Mouse (Mus musculus): ENCODE results near the gene Paqr6.
"Not testable (repeated sequence)": the region's sequence is repeated elsewhere in the genome, so short reads cannot be mapped to it uniquely, and the experiment has no call there.

DNA sequence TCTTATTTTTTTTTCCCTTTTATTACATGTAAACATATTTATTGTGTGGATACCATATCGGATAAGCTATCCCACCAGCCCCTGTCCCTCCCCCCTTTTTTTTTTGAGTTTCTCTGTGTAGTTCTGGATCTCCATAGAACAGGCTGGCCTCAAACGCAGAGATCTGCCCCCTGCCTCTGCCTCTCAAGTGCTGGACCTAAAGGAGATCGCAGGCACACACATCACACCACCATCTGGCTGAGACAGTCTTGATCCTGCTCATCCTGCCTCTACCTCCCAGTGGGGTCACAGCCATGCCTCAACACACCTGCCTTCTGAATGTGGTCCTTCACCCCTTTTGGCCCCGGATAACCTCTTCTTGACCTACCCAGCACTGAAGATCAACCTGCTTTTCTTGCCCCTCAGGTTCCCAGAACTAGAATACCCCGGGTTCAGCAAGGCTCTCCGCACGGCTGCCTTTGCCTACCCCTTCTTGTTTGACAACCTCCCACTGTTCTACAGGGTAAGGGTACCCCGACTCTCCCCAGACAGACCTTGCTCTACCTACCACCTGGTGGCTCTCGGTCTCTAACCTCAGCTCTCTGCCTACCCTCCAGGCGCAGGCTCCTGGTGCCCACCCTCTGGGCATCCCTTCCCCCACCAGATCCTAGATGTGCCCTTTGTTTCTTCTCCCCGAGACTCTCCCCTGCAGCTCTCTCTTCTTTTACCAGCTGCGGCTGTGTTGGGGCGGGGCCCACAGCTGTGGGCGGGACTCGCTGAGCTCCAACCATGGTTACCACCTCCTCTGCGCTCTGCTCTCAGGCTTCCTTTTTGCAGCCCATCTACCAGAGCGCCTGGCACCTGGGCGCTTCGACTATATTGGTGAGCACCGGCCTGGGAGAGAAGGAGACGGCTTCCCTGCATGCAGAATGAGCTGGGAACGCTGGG lies 17.3 kb downstream of the Paqr6 start:
- not testable (repeated sequence) for TF ChIP-seq CTCF (conservative IDR thresholded peaks at IDR 0.05; ENCODE audit: insufficient read depth, insufficient read length, low read depth, low read length); POLR2A (IDR thresholded peaks at IDR 0.05; ENCODE audit: low read depth, low read length)

Data from kidney, adult 2 months (tissue).